Mouse (Mus musculus): ENCODE measurements around the gene Gm13279.
"Not testable (repeated sequence)": the region's sequence is repeated elsewhere in the genome, so short reads cannot be mapped to it uniquely, and the experiment has no call there.

Gene Gm13279

DNA sequence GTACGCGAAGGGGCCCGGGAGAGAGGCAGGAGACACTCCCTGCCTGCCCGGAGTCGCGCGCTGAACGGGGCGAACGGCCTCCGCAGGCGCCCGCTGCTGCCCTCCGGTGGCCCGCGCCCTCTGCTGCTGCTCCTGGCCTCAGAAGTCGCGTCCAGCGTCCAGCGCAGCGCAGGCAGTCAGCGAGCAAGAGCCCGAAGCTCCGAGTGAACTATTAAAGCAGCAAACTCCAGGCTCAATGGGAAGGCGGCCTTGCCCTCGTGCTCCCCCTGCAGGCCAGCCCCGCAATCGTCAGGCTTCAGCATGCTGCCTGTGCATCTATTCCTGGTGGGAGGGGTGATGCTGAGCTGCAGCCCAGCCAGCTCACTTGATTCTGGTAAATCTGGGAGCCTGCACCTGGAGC is at the start of gene Gm13279:
Gene Gm13279 (plus strand): TSS at position 301 of the 400 bp plus-strand sequence.
- DNase-seq (ENCODE audit: low read depth, low spot score), result not testable (repeated sequence)

DNA sequence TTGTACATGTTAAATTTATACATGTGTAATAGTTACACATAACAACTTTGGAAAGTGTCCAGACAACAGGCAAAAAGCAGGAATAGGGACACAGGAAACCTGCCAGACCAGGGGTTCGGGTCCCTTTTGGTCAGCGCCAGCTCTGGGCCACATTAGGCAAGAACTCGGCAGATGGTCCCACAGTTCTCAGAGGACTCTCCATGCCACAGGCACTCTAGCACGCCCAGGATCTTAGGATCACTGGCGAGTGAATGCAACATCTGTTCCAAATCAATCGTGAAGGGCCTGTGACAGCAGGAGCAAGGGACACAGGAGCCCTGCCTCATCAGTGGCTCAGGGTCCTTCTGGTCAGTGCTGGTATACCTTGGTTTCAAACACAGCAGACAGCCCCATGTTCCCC is 47.3 kb upstream of the Gm13279 start:
- DNase-seq (ENCODE audit: low read depth, low spot score), result no peak

DNA sequence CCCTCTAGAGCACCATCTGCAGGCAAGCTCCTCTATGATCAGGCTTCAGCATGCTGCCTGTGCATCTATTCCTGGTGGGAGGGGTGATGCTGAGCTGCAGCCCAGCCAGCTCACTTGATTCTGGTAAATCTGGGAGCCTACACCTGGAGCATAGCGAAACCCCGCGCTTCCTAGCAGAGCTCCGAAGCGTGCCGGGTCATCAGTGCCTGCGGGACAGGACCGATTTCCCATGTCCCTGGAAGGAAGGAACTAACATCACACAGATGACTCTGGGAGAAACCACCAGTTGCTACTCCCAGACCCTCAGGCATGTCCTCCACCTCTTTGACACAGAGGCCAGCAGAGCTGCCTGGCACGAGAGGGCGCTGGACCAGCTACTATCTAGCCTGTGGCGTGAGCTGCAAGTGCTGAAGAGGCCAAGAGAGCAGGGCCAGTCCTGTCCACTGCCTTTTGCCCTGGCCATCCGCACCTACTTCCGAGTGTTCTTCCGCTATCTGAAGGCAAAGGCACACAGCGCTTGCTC is 42.3 kb upstream of the Gm13279 start, which contains the start of gene Gm13271:
Gene Gm13271 (plus strand): TSS at position 51 of the 523 bp plus-strand sequence.
- DNase-seq (ENCODE audit: low read depth, low spot score), result not testable (repeated sequence)

DNA sequence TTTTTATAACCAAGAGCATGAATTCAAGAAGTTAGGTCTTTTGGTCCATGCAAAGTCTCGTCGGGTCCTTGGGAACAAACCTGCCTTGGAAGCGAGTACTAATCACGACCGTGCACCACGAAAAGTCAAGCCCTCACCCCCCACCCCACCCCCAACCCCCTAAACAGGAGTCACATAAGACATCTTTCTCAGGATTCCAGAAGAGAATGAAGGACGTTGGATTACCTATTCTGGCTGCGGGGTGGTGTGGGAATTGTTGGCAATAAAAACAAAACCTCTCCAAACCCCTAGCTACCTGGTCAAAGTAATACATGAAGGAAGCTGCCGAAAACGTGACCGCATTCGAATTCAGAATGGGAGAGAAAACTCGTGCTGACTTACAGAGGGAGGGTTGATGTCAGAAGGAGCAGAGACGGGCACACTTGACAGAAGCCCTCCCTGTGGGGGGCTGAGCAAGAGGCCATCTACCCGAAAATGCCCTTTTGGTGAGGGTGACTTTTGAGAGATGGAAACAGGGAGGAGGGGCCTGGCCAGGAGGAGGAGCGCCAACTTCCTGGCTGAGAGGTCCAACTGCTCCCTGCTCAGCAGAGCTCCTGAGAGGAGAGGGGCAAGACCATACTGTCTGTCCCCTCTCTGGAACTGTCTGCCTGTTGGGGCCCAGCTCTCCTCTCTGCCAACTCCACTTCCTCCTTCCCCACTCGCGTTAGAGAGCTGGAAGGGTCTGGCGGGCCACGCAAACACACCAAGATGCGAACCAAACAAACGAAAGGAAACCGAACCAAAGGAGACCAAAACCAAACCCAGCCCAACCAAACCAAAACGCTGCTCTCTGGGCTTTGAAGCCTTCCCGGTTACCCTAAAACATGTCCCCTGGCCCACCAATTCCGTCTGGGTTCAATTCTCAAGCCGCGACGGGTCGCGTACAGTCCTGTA is 40.4 kb upstream of the Gm13279 start:
- not testable (repeated sequence) for DNase-seq (ENCODE audit: low read depth, low spot score)

DNA sequence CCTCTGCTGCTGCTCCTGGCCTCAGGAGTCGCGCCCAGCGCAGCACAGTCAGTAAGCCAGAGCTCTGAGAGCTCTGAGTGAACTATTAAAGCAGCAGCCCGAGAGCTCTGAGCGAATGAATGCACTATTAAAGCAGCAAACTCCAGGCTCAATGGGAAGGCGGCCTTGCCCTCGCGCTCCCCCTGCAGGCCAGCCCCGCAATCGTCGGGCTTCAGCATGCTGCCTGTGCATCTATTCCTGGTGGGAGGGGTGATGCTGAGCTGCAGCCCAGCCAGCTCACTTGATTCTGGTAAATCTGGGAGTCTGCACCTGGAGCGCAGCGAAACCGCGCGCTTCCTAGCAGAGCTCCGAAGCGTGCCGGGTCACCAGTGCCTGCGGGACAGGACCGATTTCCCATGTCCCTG is 39.6 kb upstream of the Gm13279 start:
- not testable (repeated sequence) for DNase-seq (ENCODE audit: low read depth, low spot score)

DNA sequence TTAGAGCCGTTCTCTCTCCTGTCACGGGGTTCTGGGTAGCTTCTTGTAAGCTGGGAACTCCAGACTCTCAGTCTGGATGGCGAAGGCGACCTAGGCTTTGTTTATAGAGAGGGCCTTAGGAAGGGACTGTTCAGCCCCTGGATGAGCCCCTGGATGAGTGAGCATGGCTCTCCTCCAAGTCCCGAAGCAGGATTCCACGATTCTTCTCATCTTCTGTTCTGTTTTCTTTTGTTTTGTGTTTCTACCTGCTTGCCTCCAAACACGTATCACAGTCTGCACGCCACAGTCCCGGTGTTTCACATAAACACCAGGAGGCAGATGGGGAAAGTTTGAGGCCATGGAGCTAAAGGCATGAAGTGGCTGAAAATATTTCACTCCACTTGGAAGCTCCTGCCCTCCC is 38.4 kb upstream of the Gm13279 start:
- not testable (repeated sequence) for DNase-seq (ENCODE audit: low read depth, low spot score)

DNA sequence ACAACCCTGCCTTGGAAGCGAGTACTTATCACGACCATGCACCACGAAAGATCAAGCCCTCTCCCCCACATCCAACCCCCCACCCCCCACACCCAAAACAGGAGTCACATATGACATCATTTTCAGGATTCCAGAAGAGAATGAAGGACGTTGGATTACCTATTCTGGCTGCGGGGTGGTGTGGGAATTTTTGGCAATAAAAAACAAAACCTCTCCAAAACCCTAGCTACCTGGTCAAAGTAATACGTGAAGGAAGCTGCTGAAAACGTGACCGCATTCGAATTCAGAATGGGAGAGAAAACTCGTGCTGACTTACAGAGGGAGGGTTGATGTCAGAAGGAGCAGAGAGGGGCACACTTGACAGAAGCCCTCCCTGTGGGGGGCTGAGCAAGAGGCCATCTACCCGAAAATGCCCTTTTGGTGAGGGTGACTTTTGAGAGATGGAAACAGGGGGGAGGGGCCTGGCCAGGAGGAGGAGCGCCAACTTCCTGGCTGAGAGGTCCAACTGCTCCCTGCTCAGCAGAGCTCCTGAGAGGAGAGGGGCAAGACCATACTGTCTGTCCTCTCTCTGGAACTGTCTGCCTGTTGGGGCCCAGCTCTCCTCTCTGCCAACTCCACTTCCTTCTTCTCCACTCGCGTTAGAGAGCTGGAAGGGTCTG is 37.5 kb upstream of the Gm13279 start, which contains the start of gene Gm13283:
Gene Gm13283 (plus strand): TSS at position 510 of the 659 bp plus-strand sequence.
- DNase-seq (ENCODE audit: low read depth, low spot score), result peak; percentile 21

DNA sequence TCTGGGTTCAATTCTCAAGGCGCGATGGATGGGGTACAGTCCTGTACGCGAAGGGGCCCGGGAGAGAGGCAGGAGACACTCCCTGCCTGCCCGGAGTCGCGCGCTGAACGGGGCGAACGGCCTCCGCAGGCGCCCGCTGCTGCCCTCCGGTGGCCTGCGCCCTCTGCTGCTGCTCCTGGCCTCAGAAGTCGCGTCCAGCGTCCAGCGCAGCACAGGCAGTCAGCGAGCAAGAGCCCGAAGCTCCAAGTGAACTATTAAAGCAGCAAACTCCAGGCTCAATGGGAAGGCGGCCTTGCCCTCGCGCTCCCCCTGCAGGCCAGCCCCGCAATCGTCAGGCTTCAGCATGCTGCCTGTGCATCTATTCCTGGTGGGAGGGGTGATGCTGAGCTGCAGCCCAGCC is 36.8 kb upstream of the Gm13279 start:
- DNase-seq (ENCODE audit: low read depth, low spot score), result not testable (repeated sequence)

DNA sequence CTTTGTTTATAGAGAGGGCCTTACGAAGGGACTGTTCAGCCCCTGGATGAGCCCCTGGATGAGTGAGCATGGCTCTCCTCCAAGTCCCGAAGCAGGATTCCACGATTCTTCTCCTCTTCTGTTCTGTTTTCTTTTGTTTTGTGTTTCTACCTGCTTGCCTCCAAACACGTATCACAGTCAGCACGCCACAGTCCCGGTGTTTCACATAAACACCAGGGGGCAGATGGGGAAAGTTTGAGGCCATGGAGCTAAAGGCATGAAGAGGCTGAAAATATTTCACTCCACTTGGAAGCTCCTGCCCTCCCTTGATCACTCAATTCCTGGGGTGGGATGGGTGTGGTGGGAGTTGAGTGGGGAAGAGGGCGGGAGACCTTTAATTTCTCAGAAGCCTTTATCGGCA is 35.4 kb upstream of the Gm13279 start:
- DNase-seq (ENCODE audit: low read depth, low spot score), result not testable (repeated sequence)

DNA sequence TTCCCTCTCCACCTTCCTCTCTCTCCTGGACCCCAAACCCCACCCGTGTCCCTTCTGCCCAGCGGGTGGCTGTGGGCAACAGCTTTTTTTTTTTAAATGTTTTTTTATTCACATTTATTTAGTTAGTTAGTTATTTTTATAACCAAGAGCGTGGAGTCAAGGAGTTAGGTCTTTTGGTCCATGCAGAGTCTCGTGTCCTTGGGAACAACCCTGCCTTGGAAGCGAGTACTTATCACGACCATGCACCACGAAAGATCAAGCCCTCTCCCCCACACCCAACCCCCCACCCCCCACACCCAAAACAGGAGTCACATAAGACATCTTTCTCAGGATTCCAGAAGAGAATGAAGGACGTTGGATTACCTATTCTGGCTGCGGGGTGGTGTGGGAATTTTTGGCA is 34.9 kb upstream of the Gm13279 start:
- not testable (repeated sequence) for DNase-seq (ENCODE audit: low read depth, low spot score)

DNA sequence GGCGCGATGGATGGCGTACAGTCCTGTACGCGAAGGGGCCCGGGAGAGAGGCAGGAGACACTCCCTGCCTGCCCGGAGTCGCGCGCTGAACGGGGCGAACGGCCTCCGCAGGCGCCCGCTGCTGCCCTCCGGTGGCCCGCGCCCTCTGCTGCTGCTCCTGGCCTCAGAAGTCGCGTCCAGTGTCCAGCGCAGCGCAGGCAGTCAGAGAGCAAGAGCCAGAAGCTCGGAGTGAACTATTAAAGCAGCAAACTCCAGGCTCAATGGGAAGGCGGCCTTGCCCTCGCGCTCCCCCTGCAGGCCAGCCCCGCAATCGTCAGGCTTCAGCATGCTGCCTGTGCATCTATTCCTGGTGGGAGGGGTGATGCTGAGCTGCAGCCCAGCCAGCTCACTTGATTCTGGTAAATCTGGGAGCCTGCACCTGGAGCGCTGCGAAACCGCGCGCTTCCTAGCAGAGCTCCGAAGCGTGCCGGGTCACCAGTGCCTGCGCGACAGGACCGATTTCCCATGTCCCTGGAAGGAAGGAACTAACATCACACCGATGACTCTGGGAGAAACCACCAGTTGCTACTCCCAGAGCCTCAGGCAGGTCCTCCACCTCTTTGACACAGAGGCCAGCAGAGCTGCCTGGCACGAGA is 33.7 kb upstream of the Gm13279 start:
- not testable (repeated sequence) for DNase-seq (ENCODE audit: low read depth, low spot score)

DNA sequence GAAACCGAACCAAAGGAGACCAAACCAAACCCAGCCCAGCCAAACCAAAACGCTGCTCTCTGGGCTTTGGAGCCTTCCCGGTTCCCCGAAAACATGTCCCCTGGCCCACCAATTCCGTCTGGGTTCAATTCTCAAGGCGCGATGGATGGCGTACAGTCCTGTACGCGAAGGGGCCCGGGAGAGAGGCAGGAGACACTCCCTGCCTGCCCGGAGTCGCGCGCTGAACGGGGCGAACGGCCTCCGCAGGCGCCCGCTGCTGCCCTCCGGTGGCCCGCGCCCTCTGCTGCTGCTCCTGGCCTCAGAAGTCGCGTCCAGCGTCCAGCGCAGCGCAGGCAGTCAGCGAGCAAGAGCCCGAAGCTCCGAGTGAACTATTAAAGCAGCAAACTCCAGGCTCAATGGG is 23.7 kb upstream of the Gm13279 start, which contains the start of gene Gm13290:
Gene Gm13290 (plus strand): TSS at position 301 of the 400 bp plus-strand sequence.
- DNase-seq (ENCODE audit: low read depth, low spot score), result not testable (repeated sequence)

DNA sequence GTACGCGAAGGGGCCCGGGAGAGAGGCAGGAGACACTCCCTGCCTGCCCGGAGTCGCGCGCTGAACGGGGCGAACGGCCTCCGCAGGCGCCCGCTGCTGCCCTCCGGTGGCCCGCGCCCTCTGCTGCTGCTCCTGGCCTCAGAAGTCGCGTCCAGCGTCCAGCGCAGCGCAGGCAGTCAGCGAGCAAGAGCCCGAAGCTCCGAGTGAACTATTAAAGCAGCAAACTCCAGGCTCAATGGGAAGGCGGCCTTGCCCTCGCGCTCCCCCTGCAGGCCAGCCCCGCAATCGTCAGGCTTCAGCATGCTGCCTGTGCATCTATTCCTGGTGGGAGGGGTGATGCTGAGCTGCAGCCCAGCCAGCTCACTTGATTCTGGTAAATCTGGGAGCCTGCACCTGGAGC is 20.6 kb upstream of the Gm13279 start, which contains the start of gene Gm13289:
Gene Gm13289 (plus strand): TSS at position 301 of the 400 bp plus-strand sequence.
- not testable (repeated sequence) for DNase-seq (ENCODE audit: low read depth, low spot score)

DNA sequence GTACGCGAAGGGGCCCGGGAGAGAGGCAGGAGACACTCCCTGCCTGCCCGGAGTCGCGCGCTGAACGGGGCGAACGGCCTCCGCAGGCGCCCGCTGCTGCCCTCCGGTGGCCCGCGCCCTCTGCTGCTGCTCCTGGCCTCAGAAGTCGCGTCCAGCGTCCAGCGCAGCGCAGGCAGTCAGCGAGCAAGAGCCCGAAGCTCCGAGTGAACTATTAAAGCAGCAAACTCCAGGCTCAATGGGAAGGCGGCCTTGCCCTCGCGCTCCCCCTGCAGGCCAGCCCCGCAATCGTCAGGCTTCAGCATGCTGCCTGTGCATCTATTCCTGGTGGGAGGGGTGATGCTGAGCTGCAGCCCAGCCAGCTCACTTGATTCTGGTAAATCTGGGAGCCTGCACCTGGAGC is 17.6 kb upstream of the Gm13279 start, which contains the start of gene Gm13272:
Gene Gm13272 (plus strand): TSS at position 301 of the 400 bp plus-strand sequence.
- DNase-seq (ENCODE audit: low read depth, low spot score), result not testable (repeated sequence)

DNA sequence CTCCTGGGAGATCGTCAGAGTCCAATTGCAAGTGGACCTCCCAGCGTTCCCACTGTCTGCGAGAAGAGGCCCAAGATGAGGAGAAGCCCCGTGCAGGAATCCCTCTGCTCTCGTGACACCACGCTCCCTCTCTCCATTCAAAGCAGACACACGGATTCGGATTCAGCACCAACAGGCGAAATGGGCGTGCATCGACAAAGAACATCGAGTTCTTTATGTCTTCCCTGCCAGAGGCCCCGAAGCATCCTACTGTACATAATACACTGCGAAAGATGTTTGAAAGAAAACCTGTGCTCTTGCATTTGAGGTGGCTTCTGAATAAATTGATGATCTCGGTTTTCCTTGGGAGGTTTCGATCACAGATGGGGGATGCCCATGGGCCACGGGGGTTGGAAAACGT is 16.9 kb upstream of the Gm13279 start:
- not testable (repeated sequence) for DNase-seq (ENCODE audit: low read depth, low spot score)

DNA sequence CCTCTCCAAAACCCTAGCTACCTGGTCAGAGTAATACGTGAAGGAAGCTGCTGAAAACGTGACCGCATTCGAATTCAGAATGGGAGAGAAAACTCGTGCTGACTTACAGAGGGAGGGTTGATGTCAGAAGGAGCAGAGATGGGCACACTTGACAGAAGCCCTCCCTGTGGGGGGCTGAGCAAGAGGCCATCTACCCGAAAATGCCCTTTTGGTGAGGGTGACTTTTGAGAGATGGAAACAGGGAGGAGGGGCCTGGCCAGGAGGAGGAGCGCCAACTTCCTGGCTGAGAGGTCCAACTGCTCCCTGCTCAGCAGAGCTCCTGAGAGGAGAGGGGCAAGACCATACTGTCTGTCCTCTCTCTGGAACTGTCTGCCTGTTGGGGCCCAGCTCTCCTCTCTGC is 15.4 kb upstream of the Gm13279 start, which contains the start of gene Ifnz:
Gene Ifnz (plus strand): TSS at position 301 of the 400 bp plus-strand sequence.
- DNase-seq (ENCODE audit: low read depth, low spot score), result not testable (repeated sequence)

DNA sequence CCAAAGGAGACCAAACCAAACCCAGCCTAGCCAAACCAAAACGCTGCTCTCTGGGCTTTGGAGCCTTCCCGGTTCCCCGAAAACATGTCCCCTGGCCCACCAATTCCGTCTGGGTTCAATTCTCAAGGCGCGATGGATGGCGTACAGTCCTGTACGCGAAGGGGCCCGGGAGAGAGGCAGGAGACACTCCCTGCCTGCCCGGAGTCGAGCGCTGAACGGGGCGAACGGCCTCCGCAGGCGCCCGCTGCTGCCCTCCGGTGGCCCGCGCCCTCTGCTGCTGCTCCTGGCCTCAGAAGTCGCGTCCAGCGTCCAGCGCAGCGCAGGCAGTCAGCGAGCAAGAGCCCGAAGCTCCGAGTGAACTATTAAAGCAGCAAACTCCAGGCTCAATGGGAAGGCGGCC is 14.9 kb upstream of the Gm13279 start:
- DNase-seq (ENCODE audit: low read depth, low spot score), result not testable (repeated sequence)

DNA sequence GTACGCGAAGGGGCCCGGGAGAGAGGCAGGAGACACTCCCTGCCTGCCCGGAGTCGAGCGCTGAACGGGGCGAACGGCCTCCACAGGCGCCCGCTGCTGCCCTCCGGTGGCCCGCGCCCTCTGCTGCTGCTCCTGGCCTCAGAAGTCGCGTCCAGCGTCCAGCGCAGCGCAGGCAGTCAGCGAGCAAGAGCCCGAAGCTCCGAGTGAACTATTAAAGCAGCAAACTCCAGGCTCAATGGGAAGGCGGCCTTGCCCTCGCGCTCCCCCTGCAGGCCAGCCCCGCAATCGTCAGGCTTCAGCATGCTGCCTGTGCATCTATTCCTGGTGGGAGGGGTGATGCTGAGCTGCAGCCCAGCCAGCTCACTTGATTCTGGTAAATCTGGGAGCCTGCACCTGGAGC is 11.8 kb upstream of the Gm13279 start, which contains the start of gene Gm13276:
Gene Gm13276 (plus strand): TSS at position 301 of the 400 bp plus-strand sequence.
- not testable (repeated sequence) for DNase-seq (ENCODE audit: low read depth, low spot score)

DNA sequence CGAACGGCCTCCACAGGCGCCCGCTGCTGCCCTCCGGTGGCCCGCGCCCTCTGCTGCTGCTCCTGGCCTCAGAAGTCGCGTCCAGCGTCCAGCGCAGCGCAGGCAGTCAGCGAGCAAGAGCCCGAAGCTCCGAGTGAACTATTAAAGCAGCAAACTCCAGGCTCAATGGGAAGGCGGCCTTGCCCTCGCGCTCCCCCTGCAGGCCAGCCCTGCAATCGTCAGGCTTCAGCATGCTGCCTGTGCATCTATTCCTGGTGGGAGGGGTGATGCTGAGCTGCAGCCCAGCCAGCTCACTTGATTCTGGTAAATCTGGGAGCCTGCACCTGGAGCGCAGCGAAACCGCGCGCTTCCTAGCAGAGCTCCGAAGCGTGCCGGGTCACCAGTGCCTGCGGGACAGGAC is 8.8 kb upstream of the Gm13279 start, which contains the start of gene Gm13277:
Gene Gm13277 (plus strand): TSS at position 231 of the 400 bp plus-strand sequence.
- DNase-seq (ENCODE audit: low read depth, low spot score), result not testable (repeated sequence)

DNA sequence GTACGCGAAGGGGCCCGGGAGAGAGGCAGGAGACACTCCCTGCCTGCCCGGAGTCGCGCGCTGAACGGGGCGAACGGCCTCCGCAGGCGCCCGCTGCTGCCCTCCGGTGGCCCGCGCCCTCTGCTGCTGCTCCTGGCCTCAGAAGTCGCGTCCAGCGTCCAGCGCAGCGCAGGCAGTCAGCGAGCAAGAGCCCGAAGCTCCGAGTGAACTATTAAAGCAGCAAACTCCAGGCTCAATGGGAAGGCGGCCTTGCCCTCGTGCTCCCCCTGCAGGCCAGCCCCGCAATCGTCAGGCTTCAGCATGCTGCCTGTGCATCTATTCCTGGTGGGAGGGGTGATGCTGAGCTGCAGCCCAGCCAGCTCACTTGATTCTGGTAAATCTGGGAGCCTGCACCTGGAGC is 5.9 kb upstream of the Gm13279 start, which contains the start of gene Gm13278:
Gene Gm13278 (plus strand): TSS at position 301 of the 400 bp plus-strand sequence.
- DNase-seq (ENCODE audit: low read depth, low spot score), result not testable (repeated sequence)

Data from ES-CJ7 (cell line).